Mouse (Mus musculus) right cerebral cortex, adult 18-20 months (tissue): Measurements from ENCODE around the gene Abhd5.

Source experiments
- DNase-seq: peaks from one replicate; pipeline ENCODE4 v3.0.0; 2022; ENCODE audit warnings: mixed read lengths

The Abhd5 gene

DNA sequence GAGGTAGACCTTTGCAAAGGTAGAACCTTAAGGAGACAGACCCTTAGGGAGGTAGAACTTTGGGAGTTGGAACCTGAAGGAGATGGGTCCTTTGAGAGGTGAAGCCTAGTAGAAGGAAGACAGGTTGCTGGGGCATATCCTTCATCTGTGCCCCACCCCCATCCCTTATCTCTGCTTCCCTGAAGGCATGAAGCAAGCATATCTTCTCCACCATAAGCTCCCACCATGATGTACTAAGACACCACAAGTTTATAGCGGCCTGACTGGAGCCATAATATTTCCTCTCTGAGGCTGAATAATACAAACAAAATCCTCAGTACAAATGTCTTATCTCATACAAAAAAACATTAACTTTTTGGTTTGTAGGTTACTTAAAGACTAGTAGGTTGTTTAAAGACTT lies 3.5 kb upstream of the Abhd5 start:
- DNase-seq: no peak

DNA sequence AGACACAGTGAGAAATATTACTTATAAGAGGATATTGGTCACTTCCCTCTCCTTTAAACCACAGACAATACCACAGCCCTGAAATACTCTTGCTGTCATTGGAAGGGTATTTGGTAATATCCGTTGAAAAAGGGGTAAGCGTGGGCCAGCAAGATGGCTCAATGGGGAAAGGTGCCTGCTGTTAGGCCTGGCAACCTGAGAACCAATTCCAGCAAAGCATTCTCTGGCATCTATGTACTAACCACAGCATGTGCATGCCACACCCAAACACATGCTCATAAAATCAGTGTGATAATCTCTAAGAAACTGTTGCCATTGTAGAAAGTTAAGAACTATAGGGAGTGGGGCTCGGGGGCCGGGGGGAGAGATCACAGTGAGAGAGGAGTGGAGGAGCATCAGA lies 2.1 kb upstream of the Abhd5 start:
- DNase-seq: no peak

DNA sequence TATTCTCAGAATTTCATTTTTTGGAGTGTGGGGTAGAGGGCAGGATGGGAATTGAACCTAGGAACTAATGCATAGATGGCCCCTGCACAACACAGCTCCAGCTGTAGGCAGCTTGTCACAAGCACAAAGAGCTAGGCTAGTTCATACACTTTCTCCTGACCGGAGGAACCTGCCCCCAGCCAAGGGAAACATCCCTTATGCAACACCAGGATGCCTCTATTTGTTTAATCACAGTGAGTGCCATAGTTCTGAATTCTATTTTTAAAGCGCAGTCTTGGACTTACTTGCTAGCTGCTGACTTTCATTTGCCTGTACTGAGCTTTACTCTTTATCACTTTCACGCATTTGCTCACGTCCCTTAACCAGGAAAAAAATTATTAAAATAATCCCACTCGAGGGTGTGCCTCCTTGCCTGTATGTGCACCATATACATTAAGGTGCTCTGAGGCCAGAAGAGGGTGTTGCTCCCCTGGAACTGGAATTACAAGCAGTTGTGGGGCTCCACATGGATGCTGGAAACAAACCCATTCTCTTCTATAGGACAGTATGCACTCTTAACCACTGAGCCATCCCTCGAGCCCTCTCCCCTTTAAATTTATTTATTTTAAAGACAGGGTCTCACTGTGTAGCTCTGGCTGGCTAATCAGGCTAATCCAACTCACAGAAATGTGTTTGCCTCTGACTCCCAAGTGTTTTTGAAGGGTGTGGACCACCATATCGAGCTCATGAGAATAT lies 845 bp upstream of the Abhd5 start:
- no peak for DNase-seq

DNA sequence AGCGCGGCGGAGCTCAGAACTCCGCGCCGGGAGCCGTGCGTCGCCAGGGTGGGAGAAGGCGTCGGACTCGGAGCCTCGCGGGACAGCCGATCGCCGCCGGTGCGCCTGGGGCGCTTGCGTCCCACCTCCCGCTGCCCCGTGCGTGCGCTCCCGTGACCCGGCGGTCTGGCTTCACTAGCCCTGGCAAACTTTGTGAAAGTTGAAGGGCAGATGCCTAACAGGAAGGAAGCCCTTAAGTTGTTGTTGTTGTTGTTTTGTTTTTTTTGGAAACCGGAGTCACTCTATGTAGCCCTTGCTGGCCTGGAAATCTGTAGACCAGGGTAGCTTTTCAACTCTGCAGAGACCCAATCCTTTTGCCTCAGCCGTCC lies 601 bp downstream of the Abhd5 start:
- no peak for DNase-seq

DNA sequence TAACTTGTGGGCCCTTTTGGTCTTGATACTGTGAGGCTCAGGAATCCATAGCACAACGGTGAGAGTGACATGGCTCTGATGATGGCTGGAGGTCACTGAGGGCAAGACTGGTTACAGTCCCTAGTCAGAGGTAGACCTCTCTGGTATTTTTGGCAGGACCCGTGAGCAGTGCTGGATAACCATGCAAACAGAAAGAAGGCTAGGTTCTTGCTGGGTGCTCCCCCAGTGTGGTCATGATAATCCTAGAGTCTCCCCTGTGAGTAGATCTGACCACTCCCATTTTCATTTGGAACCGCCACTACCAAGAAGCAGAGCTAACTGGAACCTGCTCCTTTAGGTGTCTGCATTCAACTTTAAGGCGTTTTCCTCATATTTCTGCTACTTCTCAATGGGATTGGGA lies 1.5 kb downstream of the Abhd5 start:
- no peak for DNase-seq

DNA sequence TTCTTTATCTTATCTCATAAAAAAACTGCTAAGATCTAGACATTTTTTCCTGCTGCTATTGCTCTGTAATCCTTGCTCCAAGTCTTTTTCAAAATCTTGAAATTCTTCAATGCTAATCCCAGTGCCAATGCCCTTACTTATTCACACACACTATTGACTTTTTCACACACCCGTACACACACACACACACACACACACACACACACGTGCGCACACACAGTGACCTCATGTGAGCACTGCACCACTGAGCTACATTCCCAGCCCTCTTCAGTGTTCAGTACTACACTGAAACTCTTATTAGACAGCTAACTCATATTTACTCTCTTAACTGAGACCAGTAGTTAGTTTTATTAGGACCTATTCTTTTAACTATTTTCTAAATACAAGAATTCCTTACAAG lies 2.8 kb downstream of the Abhd5 start:
- DNase-seq: no peak

DNA sequence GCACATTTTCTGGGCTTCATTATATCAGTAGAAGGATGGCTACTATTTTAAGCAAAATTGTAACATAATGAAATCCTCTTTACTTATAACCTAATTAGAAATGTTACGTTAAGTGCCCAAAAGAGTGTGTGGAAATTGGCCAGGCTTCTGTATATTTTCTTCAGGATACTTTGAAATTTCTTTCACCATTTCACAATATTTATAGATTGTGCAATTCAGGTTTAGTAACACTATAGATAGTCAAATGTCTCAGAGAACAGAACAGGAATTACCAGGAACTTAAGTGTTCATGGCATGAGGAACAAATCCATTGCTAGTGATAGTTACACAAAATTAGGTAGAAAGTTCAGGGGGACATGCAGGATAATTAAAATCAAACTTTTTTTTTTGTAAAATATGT lies 5.7 kb downstream of the Abhd5 start:
- DNase-seq: no peak

DNA sequence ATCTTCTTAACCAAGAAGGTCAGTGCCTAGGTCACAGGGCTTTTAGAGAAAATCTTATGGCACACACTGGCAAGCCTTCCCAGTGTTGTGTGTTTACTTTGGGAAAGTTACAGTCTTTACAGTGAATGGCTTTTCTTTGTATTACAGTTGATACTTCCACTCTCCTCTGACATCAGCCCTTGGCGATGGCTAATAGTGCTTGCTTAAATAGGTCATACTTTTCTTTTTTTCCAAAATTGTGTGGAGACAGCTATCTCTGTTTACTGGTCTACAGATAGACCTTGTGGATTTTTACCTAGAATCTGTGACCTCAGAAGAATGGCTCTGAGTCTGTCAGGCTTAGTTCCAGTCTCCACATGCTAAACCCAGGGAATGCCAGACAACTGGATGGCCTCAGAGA lies 6.2 kb downstream of the Abhd5 start:
- DNase-seq: no peak

DNA sequence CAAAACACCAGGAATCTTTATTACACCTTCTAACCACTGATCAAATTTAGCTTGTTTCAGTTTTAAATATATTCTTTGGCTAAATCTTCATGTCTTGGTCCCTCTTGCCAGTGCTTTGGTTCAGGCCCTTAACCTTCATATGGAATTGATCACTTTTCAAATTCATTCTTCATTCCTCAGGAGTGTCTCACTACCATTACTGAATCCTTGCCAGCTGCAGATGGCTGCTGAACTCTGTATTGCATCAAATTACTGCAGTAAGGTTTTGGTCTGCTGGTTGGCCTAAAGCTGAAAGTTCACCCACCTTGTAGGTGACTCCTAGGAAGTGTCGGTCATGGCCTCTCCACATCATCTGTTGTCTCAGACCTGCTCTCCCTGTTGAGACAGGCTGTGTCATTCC lies 12.8 kb downstream of the Abhd5 start:
- no peak for DNase-seq

DNA sequence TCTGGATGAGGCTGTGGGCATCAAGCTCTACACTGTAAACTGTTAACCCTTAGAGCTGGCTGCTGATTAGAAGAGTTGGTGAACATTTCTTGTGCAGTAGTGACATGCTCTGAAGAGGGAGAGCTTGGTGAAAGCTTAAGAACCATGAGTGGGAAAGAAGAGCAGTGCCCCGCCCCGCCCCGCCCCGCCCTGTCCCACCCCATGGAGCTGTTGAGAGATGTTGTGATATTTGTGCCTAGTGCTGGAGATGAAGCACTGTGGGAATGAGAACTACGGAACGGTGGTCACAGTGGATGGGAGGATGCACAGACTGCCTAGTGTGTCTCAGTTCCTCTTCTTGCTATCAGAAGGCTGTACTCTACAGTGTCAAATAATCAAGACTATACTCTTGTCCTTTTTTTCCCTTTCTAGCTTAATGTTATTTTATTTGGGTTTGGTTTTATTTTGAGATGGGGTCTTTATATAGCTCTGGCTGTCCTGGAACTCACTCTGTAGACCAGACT lies 18.9 kb downstream of the Abhd5 start:
- no peak for DNase-seq

DNA sequence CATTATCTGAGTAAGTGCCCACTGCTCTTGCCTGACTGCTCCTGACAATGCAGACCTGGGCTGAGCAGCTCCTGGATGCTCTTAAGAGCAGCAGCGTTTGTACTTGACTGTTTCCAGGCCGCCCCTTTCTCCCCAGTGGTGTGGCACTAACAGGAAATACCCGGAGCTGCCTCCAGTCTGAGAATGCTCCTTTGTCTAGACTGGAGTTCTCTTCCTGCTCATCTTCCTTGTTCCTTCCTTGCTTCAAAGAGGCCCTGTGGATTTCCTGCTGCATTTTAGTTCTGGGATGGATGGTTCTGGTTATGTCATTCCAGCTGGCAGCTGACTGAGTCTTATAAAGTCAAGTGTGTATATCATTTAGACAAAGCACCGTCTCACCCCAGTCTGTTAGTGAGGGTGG lies 21.1 kb downstream of the Abhd5 start:
- DNase-seq: no peak

DNA sequence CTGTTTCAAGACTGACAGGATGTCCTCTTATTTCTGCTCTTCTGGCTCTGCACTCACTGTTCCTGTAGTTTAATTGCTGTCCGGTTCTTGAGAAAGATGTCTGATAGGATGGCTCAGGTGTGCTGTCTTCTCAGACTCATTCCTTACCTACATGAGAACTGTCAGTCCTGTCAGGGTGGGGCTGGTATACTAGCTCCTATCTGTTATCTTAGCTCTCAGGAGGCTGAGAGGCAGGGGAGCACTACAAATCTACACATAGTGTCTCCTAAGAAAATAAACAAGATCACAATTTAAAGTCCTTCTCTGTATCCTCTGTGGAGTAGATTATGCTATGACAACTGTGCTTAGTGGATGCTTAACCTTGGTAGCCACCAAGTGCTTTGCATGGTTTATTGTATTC lies 21.6 kb downstream of the Abhd5 start:
- no peak for DNase-seq

DNA sequence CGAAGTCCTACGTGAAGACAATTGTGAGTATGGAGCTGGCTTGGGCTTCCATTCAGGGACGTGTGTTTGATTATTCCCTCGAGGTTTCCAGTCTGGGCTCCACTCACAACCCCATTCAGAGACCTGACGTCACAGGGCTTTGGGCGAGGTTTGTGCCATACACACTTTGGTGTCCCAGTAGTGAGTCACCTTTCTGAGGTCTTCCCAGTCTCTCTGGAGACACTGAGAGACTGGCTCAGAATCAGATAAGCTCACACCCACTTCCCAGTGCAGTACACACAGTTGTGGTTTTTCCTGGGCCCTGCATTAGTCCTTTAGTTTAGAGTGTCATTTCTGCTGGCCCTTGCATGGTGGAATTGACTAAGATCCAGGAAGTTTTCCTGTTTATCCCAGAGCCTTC lies 27.6 kb downstream of the Abhd5 start:
- no peak for DNase-seq

DNA sequence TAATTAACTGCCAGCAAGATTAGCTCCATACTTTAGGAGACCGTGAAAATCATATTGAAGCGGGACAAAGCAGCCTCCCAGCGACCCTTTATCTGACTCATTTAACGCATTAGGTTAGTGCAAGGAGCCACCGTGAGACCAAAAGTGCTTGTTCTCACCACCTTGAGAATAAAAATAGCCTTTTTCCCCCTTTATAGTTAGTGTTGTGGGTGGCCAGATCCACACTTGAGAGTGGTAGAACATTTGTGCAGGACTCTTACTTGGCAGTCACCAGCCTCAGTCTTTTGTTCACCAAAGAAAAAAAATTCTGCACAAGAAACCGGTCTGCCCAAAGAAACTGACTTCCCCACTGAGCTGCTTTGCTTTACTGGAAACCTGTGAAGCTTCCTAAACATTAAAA lies 29.6 kb downstream of the Abhd5 start:
- no peak for DNase-seq

DNA sequence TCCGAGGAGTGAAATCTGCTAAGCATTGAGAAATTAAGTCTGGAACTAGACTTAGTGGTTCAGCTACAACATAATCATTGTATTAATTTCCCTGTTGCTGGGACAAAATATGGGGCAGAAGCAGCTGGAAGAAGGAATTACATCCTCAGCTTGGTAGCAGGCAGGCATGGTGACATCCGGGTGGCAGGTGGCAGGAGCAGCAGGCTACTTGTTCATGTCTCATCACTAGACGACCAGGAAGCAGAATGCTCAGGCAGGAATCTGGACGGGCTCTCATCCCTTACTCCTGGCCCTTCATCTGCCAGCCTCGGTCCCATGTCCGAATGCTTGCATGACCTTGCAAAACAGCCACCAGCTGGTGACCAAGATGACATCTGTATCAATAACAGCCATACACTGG lies 30.6 kb downstream of the Abhd5 start:
- no peak for DNase-seq

DNA sequence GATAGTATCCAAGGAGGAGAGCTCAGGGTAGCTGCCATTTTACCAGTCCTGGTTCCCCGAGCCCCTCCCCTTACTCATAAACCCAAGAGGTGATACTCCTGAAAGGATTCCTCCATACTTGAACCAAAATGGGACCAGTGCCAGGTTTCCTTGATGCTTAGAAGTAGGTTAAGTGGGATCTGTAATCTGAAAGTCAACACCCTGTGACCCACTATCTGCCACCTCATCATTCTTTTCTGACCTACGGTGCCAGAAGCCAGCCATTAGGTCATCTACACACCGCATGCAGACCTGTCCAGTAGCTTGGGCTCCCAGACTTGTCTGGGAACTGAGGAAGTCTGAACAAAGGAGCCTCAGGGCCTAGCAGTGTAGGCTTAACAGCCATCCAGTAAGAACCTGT lies 34.6 kb downstream of the Abhd5 start:
- DNase-seq: no peak

DNA sequence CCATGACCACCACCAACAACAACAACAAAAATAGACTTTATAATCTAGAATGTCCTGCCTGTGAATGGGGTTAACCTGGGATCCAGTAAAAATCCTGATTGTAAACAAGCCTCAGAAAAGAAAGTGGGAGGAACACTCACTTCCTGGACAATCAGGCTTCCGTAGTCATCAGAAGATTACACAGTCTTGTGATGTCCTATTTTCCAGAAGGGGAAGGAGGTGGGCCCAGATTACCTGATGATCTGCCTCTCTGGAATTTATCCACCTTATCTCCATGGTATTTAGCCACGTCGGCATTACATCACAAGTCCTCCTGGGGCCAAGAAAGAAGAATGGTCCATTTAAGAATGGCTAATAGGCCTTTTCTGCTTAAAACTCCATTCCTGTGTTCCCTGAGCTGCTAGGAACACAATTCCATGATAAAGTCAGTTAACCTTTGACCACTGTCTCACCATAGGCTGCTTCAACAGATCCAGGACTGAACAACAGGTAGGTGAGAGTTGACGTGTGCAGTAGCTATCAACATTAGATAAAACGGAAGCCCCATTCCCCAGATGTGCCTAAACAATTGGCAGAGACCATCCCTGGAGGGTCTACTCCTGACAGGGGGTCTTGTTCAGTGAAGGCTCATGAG lies 38.0 kb downstream of the Abhd5 start:
- DNase-seq: no peak

DNA sequence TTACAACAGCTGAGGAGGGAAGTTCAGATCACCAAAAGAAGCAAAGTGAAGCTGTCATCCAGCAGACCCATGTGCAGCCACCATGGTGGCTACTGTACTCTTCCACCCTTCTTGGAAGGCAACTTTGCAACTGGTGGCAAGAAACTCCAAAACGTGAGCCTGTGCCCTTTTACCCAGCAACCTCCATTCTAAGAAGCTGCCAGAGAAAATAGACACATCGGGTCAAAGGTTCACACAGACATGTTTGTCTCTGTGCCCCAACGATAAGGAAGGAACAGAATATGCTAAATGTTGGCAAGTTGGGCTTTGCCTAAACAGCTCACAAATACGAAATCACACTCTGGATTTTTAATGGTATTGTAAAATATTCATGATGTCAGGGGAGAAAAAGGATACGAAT lies 44.4 kb downstream of the Abhd5 start:
- no peak for DNase-seq

DNA sequence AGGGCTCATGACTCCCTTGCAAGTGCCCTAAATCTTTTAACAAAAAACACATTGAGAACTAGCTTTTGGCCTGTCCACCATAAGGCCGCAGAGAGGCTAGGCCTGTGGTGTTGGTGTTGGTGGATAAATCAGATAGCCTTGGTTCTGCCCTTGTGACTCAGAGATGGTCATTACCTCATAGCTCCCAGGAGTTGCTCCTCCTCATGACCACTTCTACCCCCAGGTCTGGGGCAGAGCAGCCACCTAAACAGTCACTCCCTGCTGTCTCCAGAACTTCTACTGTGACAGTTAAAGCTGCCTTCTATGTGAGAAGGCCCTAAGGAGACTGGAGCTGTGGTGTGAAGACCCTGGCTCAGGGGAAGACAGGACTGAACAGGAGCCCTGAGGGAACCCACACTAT lies 45.7 kb downstream of the Abhd5 start:
- DNase-seq: no peak

DNA sequence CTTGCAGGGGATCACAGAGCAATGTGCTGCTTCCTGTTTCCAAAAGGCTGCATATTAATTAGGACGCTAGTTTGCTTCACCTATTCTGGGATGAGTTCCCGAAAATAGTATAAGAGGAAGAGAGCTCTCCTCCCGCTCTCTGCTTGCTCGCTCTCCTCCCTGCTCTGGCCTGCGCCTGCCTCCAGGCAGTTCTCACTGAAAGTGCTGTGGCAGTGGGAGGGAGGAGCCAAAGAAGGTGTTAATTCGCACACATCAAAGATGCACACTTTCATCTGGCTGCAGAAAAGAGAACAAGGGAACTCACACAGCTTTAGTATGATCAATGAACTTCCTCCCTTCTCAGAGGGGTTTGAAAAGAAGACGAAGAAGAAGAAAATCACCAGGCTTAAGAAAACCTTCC lies 47.3 kb downstream of the Abhd5 start:
- DNase-seq: peak; percentile 70

DNA sequence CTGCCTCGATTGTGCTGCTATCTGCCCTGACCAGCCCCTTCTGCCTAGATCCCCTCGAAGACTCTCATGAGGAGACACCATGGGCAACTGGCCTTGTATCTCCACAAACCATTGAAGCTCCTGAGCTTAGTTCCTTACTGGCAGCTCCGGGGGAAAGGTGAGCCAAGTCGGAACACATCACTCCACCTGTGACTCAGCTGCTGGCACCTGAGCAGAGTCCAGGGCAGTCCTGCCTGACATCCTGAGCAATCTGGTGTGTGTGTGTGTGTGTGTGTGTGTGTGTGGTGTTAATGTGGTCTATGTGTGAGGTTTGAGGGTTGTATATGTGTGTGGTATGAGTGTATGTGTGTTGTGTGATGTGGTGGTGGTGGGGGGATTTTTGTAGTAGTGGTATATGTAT lies 49.8 kb downstream of the Abhd5 start:
- DNase-seq: no peak

DNA sequence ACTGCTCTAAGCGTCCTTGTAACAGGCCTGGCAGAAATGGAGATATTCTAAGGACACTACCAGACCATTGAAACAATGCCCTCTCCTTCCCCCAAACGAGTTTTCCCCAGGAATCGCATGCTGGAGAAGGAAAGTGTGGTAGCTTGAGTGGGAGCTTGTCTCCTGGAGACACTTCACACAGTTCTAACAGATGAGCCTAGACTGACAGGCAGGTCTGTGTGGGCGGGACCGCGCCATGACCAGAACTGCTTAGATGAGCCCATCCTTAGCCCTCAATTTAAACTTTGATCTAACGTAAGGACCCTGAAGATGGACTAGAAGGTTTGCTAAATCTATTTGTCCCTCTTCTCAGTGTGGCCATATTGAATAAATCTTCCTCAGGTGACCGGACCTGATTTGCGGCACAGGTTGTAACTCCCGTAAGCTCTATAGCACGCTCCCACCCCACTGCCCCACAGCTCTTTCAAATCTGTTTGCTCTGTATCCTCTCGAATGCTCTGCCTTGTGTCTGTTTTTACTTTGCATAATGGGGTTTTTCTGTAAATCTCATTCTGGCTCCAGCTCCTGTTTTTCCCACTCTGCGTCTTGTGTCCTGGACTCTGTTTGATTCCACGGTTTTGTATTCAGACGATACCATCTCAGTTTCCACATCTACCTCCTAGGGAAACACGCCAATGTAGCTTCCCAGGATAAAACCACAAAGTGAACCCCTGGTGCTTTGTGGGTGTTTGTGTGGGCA lies 59.2 kb downstream of the Abhd5 start:
- DNase-seq: no peak

DNA sequence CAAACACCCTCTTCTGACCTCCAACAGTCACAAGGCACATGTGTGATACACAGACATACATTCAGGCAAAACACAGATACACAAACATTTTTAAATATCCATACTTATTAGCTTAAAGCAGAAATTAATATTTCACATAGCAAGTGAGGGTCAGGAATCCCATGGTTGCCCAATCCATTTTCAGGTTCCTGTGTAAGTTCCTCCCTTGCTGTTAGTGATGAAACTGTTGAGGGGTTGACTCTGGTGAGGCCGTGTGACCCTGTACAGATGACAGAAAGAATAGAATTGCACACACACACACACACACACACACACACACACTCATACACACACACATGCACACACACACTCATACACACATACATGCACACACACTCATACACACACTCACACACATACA lies 63.2 kb downstream of the Abhd5 start:
- DNase-seq: no peak

DNA sequence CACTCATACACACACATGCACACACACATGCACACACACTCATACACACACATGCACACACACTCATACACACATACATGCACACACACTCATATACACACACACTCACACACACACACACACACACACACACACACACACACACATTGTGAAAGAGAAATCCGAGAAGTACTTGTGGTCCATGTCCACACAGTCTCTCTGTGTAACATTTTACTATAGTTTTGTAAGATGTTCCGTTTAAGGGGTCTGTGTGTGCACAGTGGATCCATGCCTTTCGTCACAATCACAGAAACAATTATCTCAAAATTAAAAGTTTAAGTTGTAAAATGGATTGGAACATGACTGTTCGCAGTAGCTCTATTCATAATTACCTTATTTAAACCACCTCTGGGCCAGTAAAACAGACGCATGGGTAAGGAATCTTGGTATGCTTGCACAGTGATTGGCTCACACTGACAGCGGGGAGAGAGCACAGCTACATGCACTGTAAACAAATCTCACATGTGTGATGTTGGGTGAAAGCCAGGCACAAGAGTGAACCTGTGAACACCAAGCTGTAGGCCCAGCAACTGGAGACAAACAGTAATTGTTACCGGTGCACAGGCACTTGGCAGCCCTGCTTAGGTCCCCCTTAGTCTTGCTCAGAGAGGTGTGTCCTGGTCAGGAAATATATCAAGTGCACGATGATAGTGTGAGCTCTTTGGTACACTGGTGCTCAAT lies 63.8 kb downstream of the Abhd5 start:
- no peak for DNase-seq
